Mouse (Mus musculus): ENCODE results near the gene Thada. TPM values are rescaled to one million over a fixed set of nuclear protein-coding genes. Genes with fewer than 3 reads are reported as not detected.

Gene Thada
- polyA plus RNA-seq (2017; shearing (Covaris generic)) = 147 TPM

GRCm38 (mm10) chr17:84465753-84466608 is at the start of gene Thada:
Gene Thada (minus strand): TSS chr17:84466205.

GRCm38 (mm10) chr17:84511682-84512515 is 45.9 kb upstream of the Thada start, which contains the start of gene Plekhh2:
Gene Plekhh2 (plus strand): TSS chr17:84511895.

GRCm38 (mm10) chr17:84187727-84188373 is 278.2 kb downstream of the Thada start, which contains the start of gene Zfp36l2:
Gene Zfp36l2 (minus strand): TSS chr17:84187947.

Other genes with a start within 250 kb of the Thada start
- gene Plekhh2, start 45.7 kb upstream of the Thada start, polyA plus RNA-seq (2017; shearing (Covaris generic)) = 0.23 TPM
- 2.3 TPM for gene Dync2li1, start 160.3 kb upstream of the Thada start, polyA plus RNA-seq (2017; shearing (Covaris generic))
- gene Abcg8, start 210.1 kb upstream of the Thada start, polyA plus RNA-seq (2017; shearing (Covaris generic)) = not detected
- not detected for gene Abcg5, start 216.8 kb upstream of the Thada start, polyA plus RNA-seq (2017; shearing (Covaris generic))

Data from effector memory CD4-positive, alpha-beta T cell, adult 7 months (primary cell).